Mouse (Mus musculus) kidney, adult 2 months (tissue): ENCODE measurements at regions not wholly inside any gene's neighbourhood (a gene's known extent, or its start where the extent isn't known, plus 50 kb on each side); places are given as distances from the start of the nearest gene placed in this dataset.

Experiments
- CTCF ChIP-seq: fragments of 200-500 bp; conservative IDR thresholded peaks from 2 replicates; pipeline ENCODE4 v1.5.1; 2011; ENCODE audit warnings: low read depth, mild to moderate bottlenecking, control low read depth, low read length, moderate library complexity, mixed read lengths; ENCODE audit not compliant: insufficient read depth, insufficient read length
- POLR2A ChIP-seq: fragments of 200-500 bp; IDR thresholded peaks from one replicate; pipeline ENCODE4 v1.6.1; 2011; ENCODE audit warnings: low read depth, low read length, control low read depth

DNA sequence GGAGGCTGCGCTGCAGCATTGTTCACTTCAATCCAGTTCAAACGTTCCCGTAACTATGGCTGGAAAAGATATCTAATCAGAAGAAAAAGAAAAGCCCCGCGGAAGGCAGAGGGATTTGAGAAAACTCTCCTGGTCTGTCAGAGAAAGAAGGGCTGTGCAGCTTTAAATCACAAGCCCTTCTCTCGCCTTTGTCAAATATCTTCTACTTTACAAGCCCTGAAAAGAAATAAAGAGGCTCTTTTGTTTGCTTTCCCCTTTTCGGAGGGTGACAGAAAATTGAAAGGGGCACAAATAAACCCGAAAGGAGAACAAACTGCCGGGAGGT, 156.1 kb upstream of the Smim15 start:
- no peak for TF ChIP-seq POLR2A
- no peak for TF ChIP-seq CTCF
